Mouse (Mus musculus): ENCODE data around the gene Zbtb34. TPM values are rescaled to one million over a fixed set of nuclear protein-coding genes. Genes with fewer than 3 reads are reported as not detected.

Zbtb34 gene
- total and polyA plus RNA-seq, 2 experiments from 2014 or later, result 2.1 to 8.9 TPM

DNA sequence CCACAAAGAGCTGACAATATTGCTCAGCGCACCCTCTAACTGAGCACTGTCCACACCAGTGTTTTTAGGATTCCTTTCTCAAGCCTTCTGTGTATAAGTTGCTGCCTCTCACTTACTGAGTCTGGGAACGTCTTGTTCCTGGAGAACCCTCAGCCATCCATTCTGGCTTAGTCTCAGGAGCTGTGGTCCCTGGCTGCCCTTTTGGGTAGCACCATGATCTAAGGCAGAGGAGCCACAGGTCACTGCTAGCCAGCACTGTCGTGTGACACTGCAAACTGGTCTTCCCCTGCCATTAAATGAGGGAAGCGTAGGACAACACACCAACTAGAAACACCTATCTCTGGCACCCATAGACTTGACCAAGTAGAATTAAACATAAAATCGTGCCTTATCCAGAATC lies 21.6 kb upstream of the Zbtb34 start:
- no peaks in the 10 kb centered on the region for H3K27me3 ChIP-seq (ENCODE audit: control insufficient read depth, insufficient read depth, low read length)
- no peak overlapping the region for H3K4me2 ChIP-seq (ENCODE audit: low read depth, low read length)
- ATAC-seq (ENCODE audit: insufficient read depth, low read depth), result no peak
- 81% methylated on average over 5 of the region's 5 CpGs for WGBS
- no peak overlapping the region for H3K27ac ChIP-seq (ENCODE audit: low read depth)
- H3K36me3 ChIP-seq (replicated peaks; ENCODE audit: control insufficient read depth, insufficient read depth, low read length), result peaks cover 62% of the 10 kb centered on the region
- TF ChIP-seq CTCF (IDR thresholded peaks at IDR 0.05; ENCODE audit: low read depth) (no peak), EP300 (IDR thresholded peaks at IDR 0.05; ENCODE audit: low read depth) (no peak)
- H3K9ac ChIP-seq (replicated peaks; ENCODE audit: low read depth, low read length), result no peak overlapping the region; the same call in 1 of the 2 replicates
- H3K4me1 ChIP-seq (ENCODE audit: control insufficient read depth, insufficient read depth), result peaks cover 22% of the 10 kb centered on the region; the same call in 1 of the 2 replicates
- H3K9me3 ChIP-seq (replicated peaks; ENCODE audit: control insufficient read depth, low read length), result no peaks in the 10 kb centered on the region
- DNase-seq (ENCODE audit: low spot score), result no peak
- H3K4me3 ChIP-seq (ENCODE audit: low read depth, low read length), result no peak overlapping the region

DNA sequence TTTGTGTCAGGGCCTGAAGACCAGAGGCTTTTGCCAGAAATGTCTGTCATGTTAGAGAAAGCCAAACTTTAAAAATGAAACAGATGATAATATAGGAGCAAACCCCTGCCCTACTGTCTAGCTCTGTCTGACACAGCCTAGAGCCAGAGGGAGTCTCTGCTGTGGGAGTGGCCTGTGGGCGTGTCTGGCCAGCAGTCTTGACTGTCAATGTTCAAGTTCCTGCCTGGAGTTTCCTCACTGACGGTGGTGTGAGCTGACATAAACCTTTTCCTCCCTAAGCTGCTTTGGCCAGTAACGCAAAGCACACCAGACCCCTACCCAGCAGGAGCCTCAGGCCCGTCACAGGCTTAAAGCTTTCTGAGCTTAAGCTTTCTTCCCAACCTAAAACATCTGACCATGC lies 21.0 kb upstream of the Zbtb34 start:
- DNase-seq (ENCODE audit: low spot score) (no peak), ATAC-seq (ENCODE audit: insufficient read depth, low read depth) (no peak)
- Histone ChIP-seq H3K9ac (replicated peaks; ENCODE audit: low read depth, low read length) (no peak overlapping the region; the same call in 1 of the 2 replicates), H3K36me3 (replicated peaks; ENCODE audit: control insufficient read depth, insufficient read depth, low read length) (peaks cover 59% of the 10 kb centered on the region), H3K4me3 (ENCODE audit: low read depth, low read length) (no peak overlapping the region), H3K27ac (ENCODE audit: low read depth) (no peak overlapping the region), H3K27me3 (ENCODE audit: control insufficient read depth, insufficient read depth, low read length) (no peaks in the 10 kb centered on the region), H3K4me1 (ENCODE audit: control insufficient read depth, insufficient read depth) (peaks cover 22% of the 10 kb centered on the region; the same call in 1 of the 2 replicates), H3K4me2 (ENCODE audit: low read depth, low read length) (no peak overlapping the region), H3K9me3 (replicated peaks; ENCODE audit: control insufficient read depth, low read length) (no peaks in the 10 kb centered on the region)
- WGBS, result 15% methylated on average over 4 of the region's 4 CpGs
- TF ChIP-seq EP300 (IDR thresholded peaks at IDR 0.05; ENCODE audit: low read depth) (no peak), CTCF (IDR thresholded peaks at IDR 0.05; ENCODE audit: low read depth) (no peak)

GRCm38 (mm10) chr2:33451038-33451978 lies 20.2 kb upstream of the Zbtb34 start:
- no peaks in the 10 kb centered on the region for H3K27me3 ChIP-seq (ENCODE audit: control insufficient read depth, insufficient read depth, low read length)
- H3K4me2 ChIP-seq (ENCODE audit: low read depth, low read length), result no peak overlapping the region
- 70% methylated on average over 11 of the region's 11 CpGs for WGBS
- ATAC-seq (ENCODE audit: insufficient read depth, low read depth) (no peak), DNase-seq (ENCODE audit: low spot score) (no peak)
- peaks cover 57% of the 10 kb centered on the region for H3K36me3 ChIP-seq (replicated peaks; ENCODE audit: control insufficient read depth, insufficient read depth, low read length)
- no peak overlapping the region for H3K9ac ChIP-seq (replicated peaks; ENCODE audit: low read depth, low read length)
- 0 out of 2 replicates have a peak overlapping the region, but pooled peaks have one; percentile 30 for H3K27ac ChIP-seq (ENCODE audit: low read depth)
- no peaks in the 10 kb centered on the region for H3K9me3 ChIP-seq (replicated peaks; ENCODE audit: control insufficient read depth, low read length)
- H3K4me1 ChIP-seq (ENCODE audit: control insufficient read depth, insufficient read depth), result peaks cover 22% of the 10 kb centered on the region; the same call in 1 of the 2 replicates
- H3K4me3 ChIP-seq (ENCODE audit: low read depth, low read length), result no peak overlapping the region
- TF ChIP-seq CTCF (IDR thresholded peaks at IDR 0.05; ENCODE audit: low read depth), result no peak
- no peak for TF ChIP-seq EP300 (IDR thresholded peaks at IDR 0.05; ENCODE audit: low read depth)

GRCm38 (mm10) chr2:33449119-33449873 lies 18.2 kb upstream of the Zbtb34 start:
- Histone ChIP-seq H3K4me2 (ENCODE audit: low read depth, low read length) (no peak overlapping the region), H3K27me3 (ENCODE audit: control insufficient read depth, insufficient read depth, low read length) (no peaks in the 10 kb centered on the region), H3K9ac (replicated peaks; ENCODE audit: low read depth, low read length) (no peak overlapping the region), H3K27ac (ENCODE audit: low read depth) (no peak overlapping the region), H3K36me3 (replicated peaks; ENCODE audit: control insufficient read depth, insufficient read depth, low read length) (peaks cover 43% of the 10 kb centered on the region), H3K4me3 (ENCODE audit: low read depth, low read length) (no peak overlapping the region), H3K4me1 (ENCODE audit: control insufficient read depth, insufficient read depth) (peaks cover 30% of the 10 kb centered on the region), H3K9me3 (replicated peaks; ENCODE audit: control insufficient read depth, low read length) (no peaks in the 10 kb centered on the region)
- DNase-seq (ENCODE audit: low spot score) (no peak), ATAC-seq (ENCODE audit: insufficient read depth, low read depth) (no peak)
- TF ChIP-seq CTCF (IDR thresholded peaks at IDR 0.05; ENCODE audit: low read depth) (no peak), EP300 (IDR thresholded peaks at IDR 0.05; ENCODE audit: low read depth) (no peak)
- 84% methylated on average over 22 of the region's 22 CpGs for whole genome bisulfite sequencing

- Histone ChIP-seq H3K4me3 (ENCODE audit: low read depth, low read length) (no peak overlapping the region), H3K27me3 (ENCODE audit: control insufficient read depth, insufficient read depth, low read length) (no peaks in the 10 kb centered on the region), H3K36me3 (replicated peaks; ENCODE audit: control insufficient read depth, insufficient read depth, low read length) (peaks cover 29% of the 10 kb centered on the region), H3K27ac (ENCODE audit: low read depth) (no peak overlapping the region), H3K4me2 (ENCODE audit: low read depth, low read length) (no peak overlapping the region), H3K4me1 (ENCODE audit: control insufficient read depth, insufficient read depth) (peaks cover 19% of the 10 kb centered on the region), H3K9me3 (replicated peaks; ENCODE audit: control insufficient read depth, low read length) (no peaks in the 10 kb centered on the region), H3K9ac (replicated peaks; ENCODE audit: low read depth, low read length) (no peak overlapping the region)
- TF ChIP-seq CTCF (IDR thresholded peaks at IDR 0.05; ENCODE audit: low read depth), result no peak
- no peak for TF ChIP-seq EP300 (IDR thresholded peaks at IDR 0.05; ENCODE audit: low read depth)
- 36% methylated on average over 1 of the region's 1 CpGs for WGBS
- no peak for ATAC-seq (ENCODE audit: insufficient read depth, low read depth)
- DNase-seq (ENCODE audit: low spot score), result no peak
These were observed 15.7 kb upstream of the Zbtb34 start for GRCm38 (mm10) chr2:33446796-33447195.
